Mouse (Mus musculus): ENCODE measurements around the gene Olfr410. TPM values are rescaled to one million over a fixed set of nuclear protein-coding genes. Genes with fewer than 3 reads are reported as not detected.

The Olfr410 gene
- total RNA-seq (2021): not detected
- long read RNA-seq, experiment 1: 0 reads
- long read RNA-seq, experiment 2: 0 reads

- no peak for DNase-seq (ENCODE audit: low spot score in 2 of 2)
These were observed at the start of gene Olfr410 for GRCm38 (mm10) chr11:74337931-74338330. Gene Olfr410, minus strand, starts transcription at chr11:74338031.

- DNase-seq (ENCODE audit: low spot score in 2 of 2): no peak
These were observed 49.4 kb upstream of the Olfr410 start for GRCm38 (mm10) chr11:74387203-74387602.

- peak in 1 of 2 experiments; percentile 49 for DNase-seq (ENCODE audit: low spot score in 2 of 2)
These were observed 47.8 kb upstream of the Olfr410 start for GRCm38 (mm10) chr11:74385674-74386073.

GRCm38 (mm10) chr11:74379166-74379873, 41.5 kb upstream of the Olfr410 start:
- no peak for DNase-seq (ENCODE audit: low spot score in 2 of 2)

GRCm38 (mm10) chr11:74376847-74377246, 39.0 kb upstream of the Olfr410 start:
- DNase-seq (ENCODE audit: low spot score in 2 of 2): peak; percentile 73 to 86

GRCm38 (mm10) chr11:74371393-74372100, 33.7 kb upstream of the Olfr410 start:
- peak; percentile 73 to 80 for DNase-seq (ENCODE audit: low spot score in 2 of 2)

- DNase-seq (ENCODE audit: low spot score in 2 of 2): no peak
These were observed 23.9 kb upstream of the Olfr410 start, which contains the start of gene Olfr412 for GRCm38 (mm10) chr11:74361769-74362168. Gene Olfr412, plus strand, starts transcription at chr11:74362069.

GRCm38 (mm10) chr11:74352550-74352949, 14.7 kb upstream of the Olfr410 start, which contains the start of gene Olfr411:
Gene Olfr411, minus strand, starts transcription at chr11:74352650.
- DNase-seq (ENCODE audit: low spot score in 2 of 2): no peak

GRCm38 (mm10) chr11:74328781-74329180, 9.1 kb downstream of the Olfr410 start:
- DNase-seq (ENCODE audit: low spot score in 2 of 2): no peak

GRCm38 (mm10) chr11:74326044-74326443, 11.8 kb downstream of the Olfr410 start:
- no peak for DNase-seq (ENCODE audit: low spot score in 2 of 2)

GRCm38 (mm10) chr11:74287256-74287655, 50.6 kb downstream of the Olfr410 start:
- no peak for DNase-seq (ENCODE audit: low spot score in 2 of 2)

- no peak for DNase-seq (ENCODE audit: low spot score in 2 of 2)
These were observed 54.4 kb downstream of the Olfr410 start, which contains the start of gene Olfr59 for GRCm38 (mm10) chr11:74283436-74283835. Gene Olfr59, plus strand, starts transcription at chr11:74283736.

Other genes with a start within 250 kb of the Olfr410 start
- gene Olfr401, start 224.3 kb downstream of the Olfr410 start, total RNA-seq (2021): not detected
- gene Olfr402, start 184.5 kb downstream of the Olfr410 start, total RNA-seq (2021): not detected
- gene Olfr403, start 151.8 kb downstream of the Olfr410 start, total RNA-seq (2021): not detected
- gene Olfr43, start 126.7 kb downstream of the Olfr410 start, total RNA-seq (2021): not detected
- gene Olfr406, start 78.2 kb downstream of the Olfr410 start, total RNA-seq (2021): not detected
- gene Olfr59, start 54.3 kb downstream of the Olfr410 start, total RNA-seq (2021): not detected
- not detected for gene Olfr411, start 14.6 kb upstream of the Olfr410 start, total RNA-seq (2021)
- not detected for gene Olfr412, start 24.0 kb upstream of the Olfr410 start, total RNA-seq (2021)